Mouse (Mus musculus): ENCODE results near the gene Defb20.

DNA sequence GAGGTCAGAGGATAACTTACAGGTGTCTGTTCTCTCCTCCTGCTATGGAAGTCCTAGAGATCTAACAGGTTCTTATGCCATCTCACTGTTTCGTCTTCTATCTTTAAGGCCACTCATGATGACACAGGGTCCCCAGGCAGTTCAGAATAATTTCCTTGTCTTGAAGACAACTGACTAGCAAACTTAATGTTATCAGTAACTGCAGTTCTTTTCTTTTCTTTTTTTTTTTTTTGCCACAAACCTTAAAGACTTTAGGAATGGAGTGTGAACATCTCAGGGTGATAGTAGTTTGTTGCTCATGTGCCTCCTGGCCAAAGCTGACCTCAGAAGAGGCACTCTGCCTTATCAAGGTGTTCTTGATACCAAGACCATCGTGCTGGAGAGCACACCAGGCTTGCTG is 30.2 kb upstream of the Defb20 start:
- TF ChIP-seq CTCF (IDR thresholded peaks at IDR 0.05; ENCODE audit: extremely low read depth, insufficient read depth, low read length) (no peak), POLR2A (IDR thresholded peaks at IDR 0.05; ENCODE audit: extremely low read depth, insufficient read depth, low read length) (no peak)

Measured in cortical plate, adult 2 months (tissue).